Mouse (Mus musculus): Measurements from ENCODE around the gene Ybx2. TPM values are rescaled to one million over a fixed set of nuclear protein-coding genes. Genes with fewer than 3 reads are reported as not detected.
"Not testable (repeated sequence)": the region's sequence is repeated elsewhere in the genome, so short reads cannot be mapped to it uniquely, and the experiment has no call there.

Gene Ybx2
- polyA plus RNA-seq, 1 experiment from 2014 or later: 0.20 TPM

DNA sequence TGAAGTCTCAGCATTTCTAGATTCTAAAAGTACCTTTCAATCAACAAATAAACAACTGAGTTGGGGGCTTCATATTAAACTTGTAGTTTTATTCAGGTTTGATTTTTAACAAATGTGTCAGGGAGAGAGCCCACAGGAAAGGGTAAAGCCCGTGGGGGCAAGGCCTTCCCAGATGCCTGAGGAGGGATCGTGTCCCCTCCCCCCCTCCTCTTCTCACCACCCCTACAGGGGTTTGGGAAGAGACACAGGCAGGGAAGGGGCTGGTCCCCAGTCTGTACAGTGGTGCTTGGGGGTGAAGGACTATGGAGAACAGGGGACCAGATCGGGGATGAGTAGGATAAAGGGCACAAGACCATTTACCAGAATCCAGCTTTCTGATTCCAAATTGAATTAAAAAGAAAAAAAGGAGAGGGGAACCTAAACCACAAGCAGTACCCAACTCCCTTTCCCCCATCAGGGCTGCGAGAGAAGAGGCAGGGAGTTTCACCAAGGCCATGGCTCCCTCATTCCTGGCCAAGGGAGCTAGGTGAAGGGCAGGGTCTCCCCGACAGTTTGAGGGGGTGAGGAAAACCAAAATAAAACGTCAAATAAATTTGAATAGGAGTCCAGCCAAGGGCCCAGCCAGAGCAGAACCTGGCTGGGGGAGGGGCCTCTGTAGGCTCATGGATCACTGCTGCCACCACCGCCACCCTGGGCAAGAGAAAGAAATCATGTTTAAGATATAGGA lies 18.8 kb upstream of the Ybx2 start:
- Histone ChIP-seq H3K4me3 (peak overlapping the region; percentile 86), H3K27ac (peak overlapping the region; percentile 99), H3K9ac (peak overlapping the region; percentile 100), H3K4me2 (peak overlapping the region; percentile 92), H3K36me3 (peaks cover 72% of the 10 kb centered on the region), H3K4me1 (peaks cover 62% of the 10 kb centered on the region)
- H3K9me3 ChIP-seq (replicated peaks); H3K27me3 ChIP-seq (replicated peaks); ATAC-seq: not testable (repeated sequence)
- WGBS (ENCODE audit: insufficient replicate concordance): 35% methylated on average over 7 of the region's 7 CpGs

DNA sequence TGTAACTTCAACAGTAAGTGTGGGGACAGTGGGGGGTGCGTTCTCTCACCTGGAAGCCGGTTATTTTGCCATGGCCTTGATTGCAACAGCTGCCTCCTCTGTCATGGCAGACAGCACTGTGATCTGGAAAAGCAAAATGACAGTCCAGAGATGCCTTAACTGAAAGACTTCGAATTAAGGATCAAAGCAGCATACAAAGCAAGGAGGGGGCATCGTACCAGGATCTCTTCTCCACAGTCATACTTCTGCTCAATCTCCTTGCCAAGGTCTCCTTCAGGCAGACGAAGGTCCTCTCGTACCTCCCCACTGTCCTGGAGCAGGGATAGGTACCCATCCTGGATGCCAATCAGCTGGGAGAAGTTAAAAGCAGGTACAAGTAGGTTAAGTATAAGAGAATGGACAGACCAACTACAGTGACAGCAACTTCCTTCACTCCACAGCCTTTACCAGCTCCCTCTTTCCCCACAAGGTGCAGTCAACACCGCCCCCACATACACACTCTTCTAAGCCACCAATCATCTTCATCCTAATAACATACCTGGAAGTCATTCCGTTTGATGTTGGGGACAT lies 18.1 kb upstream of the Ybx2 start:
- H3K9me3 ChIP-seq (replicated peaks): no peaks in the 10 kb centered on the region
- H3K4me1 ChIP-seq: peaks cover 67% of the 10 kb centered on the region
- H3K36me3 ChIP-seq: peaks cover 66% of the 10 kb centered on the region
- no peak for ATAC-seq
- H3K9ac ChIP-seq: peak overlapping the region; percentile 100
- 66% methylated on average over 8 of the region's 8 CpGs for WGBS (ENCODE audit: insufficient replicate concordance)
- H3K27ac ChIP-seq: peak overlapping the region; percentile 99
- H3K4me2 ChIP-seq: peak overlapping the region; percentile 92
- no peaks in the 10 kb centered on the region for H3K27me3 ChIP-seq (replicated peaks)
- H3K4me3 ChIP-seq: peak overlapping the region; percentile 86

DNA sequence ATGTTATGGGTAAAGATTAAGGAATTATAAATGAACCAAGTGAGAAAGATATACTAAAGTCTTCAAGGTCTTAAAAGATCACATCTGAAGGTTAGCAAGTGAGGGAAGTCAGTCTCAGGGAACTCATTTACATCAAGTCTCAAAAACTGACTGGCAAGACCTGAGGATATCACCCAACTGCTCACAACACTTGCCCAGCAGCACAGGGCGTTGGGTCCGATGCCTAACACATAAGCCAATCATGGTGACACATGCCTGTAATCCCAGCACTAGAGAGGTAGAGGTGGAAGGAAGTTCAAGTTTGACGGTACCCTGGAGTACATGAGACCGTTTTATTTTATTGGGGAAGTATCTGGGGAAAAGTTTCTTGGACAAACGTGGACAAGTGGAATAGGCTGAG lies 17.5 kb upstream of the Ybx2 start:
- no peak for ATAC-seq
- Histone ChIP-seq H3K9me3 (replicated peaks) (no peaks in the 10 kb centered on the region), H3K4me1 (peaks cover 67% of the 10 kb centered on the region), H3K4me2 (peak overlapping the region; percentile 92), H3K27me3 (replicated peaks) (no peaks in the 10 kb centered on the region), H3K27ac (peak overlapping the region; percentile 99), H3K9ac (peak overlapping the region; percentile 100), H3K4me3 (peak overlapping the region; percentile 86), H3K36me3 (peaks cover 59% of the 10 kb centered on the region)
- 68% methylated on average over 5 of the region's 5 CpGs for WGBS (ENCODE audit: insufficient replicate concordance)

DNA sequence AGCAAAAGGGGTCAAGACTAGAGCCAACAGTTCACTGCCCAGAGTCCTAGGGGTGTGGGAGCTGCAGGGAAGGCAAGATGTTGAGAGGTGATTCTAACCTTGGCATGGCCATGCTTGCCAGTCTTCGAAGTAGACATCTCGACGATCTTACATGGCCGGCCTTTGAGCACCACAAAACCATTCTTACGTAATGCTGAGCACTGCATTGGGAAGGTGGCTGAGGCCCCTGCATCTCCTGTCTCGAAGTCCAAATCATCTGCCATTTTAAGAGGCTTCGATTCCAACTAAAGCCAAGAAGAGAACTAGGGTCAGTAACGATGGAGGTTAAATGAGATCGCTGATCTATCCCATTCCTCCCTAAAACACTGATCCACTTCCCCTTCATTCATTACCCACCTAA lies 16.5 kb upstream of the Ybx2 start:
- Histone ChIP-seq H3K27ac (peak overlapping the region; percentile 99), H3K4me1 (peaks cover 71% of the 10 kb centered on the region), H3K27me3 (replicated peaks) (no peaks in the 10 kb centered on the region), H3K9ac (peak overlapping the region; percentile 100), H3K4me3 (peak overlapping the region; percentile 86), H3K9me3 (replicated peaks) (no peaks in the 10 kb centered on the region), H3K4me2 (peak overlapping the region; percentile 92), H3K36me3 (peaks cover 56% of the 10 kb centered on the region)
- ATAC-seq: no peak
- 51% methylated on average over 9 of the region's 9 CpGs for WGBS (ENCODE audit: insufficient replicate concordance)

DNA sequence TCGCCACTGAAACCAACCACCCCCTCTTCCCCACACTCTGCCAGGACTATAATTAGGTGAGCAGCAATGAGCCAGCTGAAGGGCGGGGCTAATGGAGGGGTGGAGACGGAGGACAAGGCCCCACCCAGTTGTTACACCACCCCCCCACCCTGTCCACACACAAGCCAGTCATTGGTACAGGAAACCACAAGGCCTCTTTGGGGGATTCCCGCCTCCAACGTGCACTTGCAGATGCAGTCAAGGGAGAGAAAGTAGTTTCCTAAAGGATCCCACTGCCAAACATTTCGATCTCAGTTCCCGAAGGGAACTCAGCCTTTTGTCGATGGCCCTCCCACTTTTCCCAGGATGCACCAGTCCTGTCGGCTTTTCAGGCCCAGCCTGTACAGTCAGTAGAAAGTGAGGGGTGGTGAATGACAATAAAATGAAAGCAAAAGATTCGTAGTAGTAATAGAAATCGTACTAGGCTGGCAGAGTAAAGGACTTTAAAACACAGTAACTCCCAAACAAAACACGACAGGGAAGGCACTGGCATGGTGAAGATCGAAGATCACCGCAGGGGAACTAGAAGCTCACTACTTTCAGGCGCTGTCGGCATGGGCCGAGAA lies 15.8 kb upstream of the Ybx2 start:
- no peaks in the 10 kb centered on the region for H3K27me3 ChIP-seq (replicated peaks)
- peak overlapping the region; percentile 86 for H3K4me3 ChIP-seq
- peak; percentile 58 for ATAC-seq
- no peaks in the 10 kb centered on the region for H3K9me3 ChIP-seq (replicated peaks)
- H3K4me2 ChIP-seq: peak overlapping the region; percentile 92
- H3K9ac ChIP-seq: peak overlapping the region; percentile 100
- peaks cover 74% of the 10 kb centered on the region for H3K4me1 ChIP-seq
- H3K27ac ChIP-seq: peak overlapping the region; percentile 99
- H3K36me3 ChIP-seq: peaks cover 52% of the 10 kb centered on the region
- WGBS (ENCODE audit: insufficient replicate concordance): under 1% methylated on average over 17 of the region's 17 CpGs

DNA sequence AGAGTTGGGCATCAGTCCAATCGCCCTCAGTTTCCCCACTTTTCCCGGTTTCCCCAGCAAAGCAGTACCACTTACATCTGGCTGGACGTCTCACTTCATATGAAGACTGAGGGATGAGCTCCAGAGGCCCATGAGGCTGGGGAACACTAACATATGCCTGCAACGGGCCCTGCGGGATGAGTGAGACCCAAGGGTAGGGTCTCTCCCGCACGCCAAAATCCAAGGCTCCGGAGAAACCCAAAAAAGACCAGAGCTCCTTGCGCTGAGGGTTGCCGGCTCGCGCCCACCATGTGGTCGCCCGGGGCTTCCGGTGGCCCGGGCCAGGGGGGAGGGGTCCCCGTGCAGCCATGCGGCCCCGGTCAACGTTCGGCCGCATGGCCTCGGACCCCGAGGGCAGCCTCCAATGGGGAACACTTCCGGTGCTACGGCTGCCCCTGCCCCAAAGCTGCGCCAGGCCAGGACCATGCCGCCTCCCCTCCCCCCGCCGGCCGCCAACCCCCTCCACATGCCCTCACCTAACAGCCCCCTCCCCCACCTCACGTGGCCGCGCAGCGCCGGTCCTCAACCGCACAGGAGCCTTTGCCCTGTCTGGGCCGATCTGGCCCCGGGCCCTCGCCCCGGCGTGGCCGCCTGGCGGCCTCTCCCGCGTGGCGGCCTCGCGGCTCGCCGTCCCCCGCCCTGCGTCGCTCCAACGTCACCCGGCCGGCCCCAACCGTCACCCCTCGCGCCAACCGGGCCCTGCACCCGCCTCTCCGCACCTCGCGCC lies 15.1 kb upstream of the Ybx2 start:
- Histone ChIP-seq H3K27me3 (replicated peaks) (no peaks in the 10 kb centered on the region), H3K9me3 (replicated peaks) (no peaks in the 10 kb centered on the region), H3K9ac (peak overlapping the region; percentile 100), H3K4me1 (peaks cover 68% of the 10 kb centered on the region), H3K4me2 (peak overlapping the region; percentile 92), H3K4me3 (peak overlapping the region; percentile 86), H3K36me3 (peaks cover 45% of the 10 kb centered on the region), H3K27ac (peak overlapping the region; percentile 99)
- 0 out of 2 replicates have a peak, but pooled peaks have one; percentile 1 for ATAC-seq
- WGBS (ENCODE audit: insufficient replicate concordance): under 1% methylated on average over 46 of the region's 65 CpGs

DNA sequence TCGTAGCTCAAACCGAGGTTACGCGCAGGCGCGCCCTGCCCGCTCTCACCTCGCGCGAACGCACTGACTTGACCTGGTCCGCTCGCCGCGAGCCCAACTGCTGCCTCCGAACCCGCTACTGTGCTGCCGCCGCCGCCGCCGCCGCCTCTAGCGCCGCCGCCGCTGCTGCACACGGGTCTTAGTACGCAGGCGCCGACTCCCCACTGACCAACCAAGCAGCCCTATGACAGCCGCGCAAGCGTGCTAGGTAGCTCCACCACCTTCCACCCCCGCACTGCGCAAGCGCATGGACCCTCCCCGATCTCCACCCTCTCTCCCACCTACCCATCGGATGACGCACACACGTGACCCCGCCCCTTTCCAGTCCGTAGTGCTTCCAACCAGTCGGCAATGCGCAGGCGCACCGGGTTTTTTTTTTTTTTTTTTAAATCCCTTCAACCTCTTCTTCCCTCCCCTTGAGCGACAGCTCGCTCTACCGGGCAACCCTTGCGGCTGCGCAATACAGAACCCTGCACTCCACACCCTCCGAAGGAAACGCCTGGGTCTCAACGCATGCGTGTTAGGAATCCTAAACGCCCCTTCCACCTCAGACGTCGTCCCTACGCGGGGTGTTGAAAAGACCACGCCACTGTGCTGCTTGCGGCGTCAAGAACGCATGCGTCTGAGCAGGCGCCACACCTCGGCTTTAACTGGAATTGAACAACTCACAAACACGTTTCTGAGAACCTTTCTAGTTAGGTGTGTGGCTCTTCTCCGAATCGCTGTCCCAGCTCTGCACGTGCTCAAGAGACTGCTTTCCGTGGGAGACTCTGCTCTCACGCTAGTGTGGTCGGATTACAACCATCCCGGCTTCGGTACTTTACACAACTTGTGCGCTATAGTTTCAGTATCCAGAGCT lies 14.2 kb upstream of the Ybx2 start, which contains the start of gene Eif5a:
Gene Eif5a, minus strand, starts transcription at position 845 of the 898 bp plus-strand sequence.
- Histone ChIP-seq H3K27ac (peak within 1 kb of the TSS; percentile 99), H3K9me3 (replicated peaks) (no peaks in the 10 kb centered on the region), H3K4me1 (peaks cover 58% of the 10 kb centered on the region), H3K36me3 (peaks cover 36% of the 10 kb centered on the region), H3K9ac (peak within 1 kb of the TSS; percentile 100), H3K4me2 (peak within 1 kb of the TSS; percentile 92), H3K4me3 (peak within 1 kb of the TSS; percentile 86), H3K27me3 (replicated peaks) (no peaks in the 10 kb centered on the region)
- under 1% methylated on average over 78 of the region's 78 CpGs for WGBS (ENCODE audit: insufficient replicate concordance)
- ATAC-seq: peak; percentile 91

DNA sequence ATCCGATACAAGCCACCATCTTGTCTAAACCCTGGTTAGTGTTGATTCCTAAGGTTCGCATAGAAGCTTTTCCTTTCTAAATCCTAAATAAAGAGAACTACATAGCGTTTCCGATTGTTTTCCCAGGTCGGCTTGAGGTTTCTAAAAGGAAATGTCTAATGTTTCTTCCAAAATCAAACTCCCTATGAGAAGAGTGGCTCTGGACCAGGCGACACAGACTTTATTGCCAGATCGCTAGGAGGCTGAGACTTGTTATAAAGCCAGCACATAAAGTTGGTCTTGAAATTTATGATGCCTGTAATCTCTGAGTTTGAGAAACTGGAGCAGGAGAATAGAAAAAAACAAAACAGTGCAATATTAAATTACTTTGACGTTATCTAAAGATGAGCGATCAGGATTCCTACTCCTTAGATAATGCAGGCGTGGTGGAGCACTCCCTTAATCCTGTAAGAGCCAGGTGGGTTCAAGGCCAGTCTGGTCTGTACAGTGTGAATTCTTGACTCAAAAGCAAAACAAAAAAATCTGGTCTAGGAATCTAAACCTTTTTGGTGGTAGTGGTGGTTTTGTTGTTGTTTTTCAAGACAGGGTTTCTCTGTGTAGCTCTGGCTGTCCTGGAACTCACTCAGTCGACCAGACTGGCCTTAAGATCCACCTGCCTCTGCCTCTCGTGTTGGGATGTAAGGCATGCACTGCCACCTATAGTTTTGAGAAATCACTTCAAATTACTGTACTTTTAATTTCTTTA lies 13.4 kb upstream of the Ybx2 start:
- WGBS (ENCODE audit: insufficient replicate concordance): 1% methylated on average over 12 of the region's 12 CpGs

DNA sequence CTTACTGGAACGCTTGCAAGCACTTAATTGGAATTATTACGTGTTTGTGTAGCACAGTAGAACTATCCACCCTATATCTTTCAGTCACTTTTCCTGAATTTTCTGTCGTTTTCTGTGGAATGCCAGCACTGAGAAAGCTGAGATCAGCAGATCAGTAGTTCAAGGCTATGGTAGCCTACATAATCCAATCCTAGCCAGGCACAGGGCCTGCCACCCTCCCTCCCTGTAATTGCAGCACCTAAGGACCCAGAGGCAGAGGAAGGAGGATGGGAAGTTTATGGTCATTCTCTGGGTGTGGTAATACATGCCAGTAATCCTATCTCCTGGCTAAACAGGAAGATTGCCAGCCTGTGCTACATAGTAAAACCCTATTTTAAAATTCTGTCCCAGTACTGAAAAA lies 12.8 kb upstream of the Ybx2 start:
- 65% methylated on average over 3 of the region's 3 CpGs for WGBS (ENCODE audit: insufficient replicate concordance)
- H3K4me2 ChIP-seq: peak overlapping the region; percentile 78
- H3K9ac ChIP-seq: peak overlapping the region; percentile 79
- peak overlapping the region; percentile 86 for H3K4me3 ChIP-seq
- H3K4me1 ChIP-seq: peaks cover 44% of the 10 kb centered on the region
- H3K9me3 ChIP-seq (replicated peaks): no peaks in the 10 kb centered on the region
- peaks cover 21% of the 10 kb centered on the region for H3K36me3 ChIP-seq
- H3K27me3 ChIP-seq (replicated peaks): no peaks in the 10 kb centered on the region
- ATAC-seq: no peak
- peak overlapping the region; percentile 99 for H3K27ac ChIP-seq

More for the DNA sequence above, 13.4 kb upstream of the Ybx2 start:
- Histone ChIP-seq H3K4me1 (peaks cover 50% of the 10 kb centered on the region), H3K9me3 (replicated peaks) (no peaks in the 10 kb centered on the region), H3K36me3 (peaks cover 27% of the 10 kb centered on the region), H3K27ac (peak overlapping the region; percentile 99), H3K9ac (peak overlapping the region; percentile 79), H3K4me3 (peak overlapping the region; percentile 86), H3K4me2 (peak overlapping the region; percentile 78), H3K27me3 (replicated peaks) (no peaks in the 10 kb centered on the region)
- no peak for ATAC-seq

DNA sequence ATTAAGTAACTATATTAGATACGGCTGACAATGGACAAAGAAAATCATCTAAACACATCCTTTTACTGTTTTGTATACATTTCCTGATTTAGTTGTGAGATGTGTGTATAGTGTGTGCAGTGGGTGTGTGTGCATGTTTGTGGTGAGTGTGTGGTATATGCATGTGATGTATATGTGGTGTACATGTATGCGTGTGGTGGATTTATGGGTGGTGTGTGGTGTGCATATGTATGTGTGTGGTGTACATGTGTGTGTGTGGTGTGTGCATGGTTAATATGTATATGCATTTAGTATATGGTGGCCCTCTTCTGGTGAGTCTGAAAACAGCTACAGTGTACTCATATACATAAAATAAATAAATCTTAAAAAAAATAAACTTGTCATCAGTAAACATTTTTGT lies 8.1 kb upstream of the Ybx2 start:
- no peak for ATAC-seq
- H3K27me3 ChIP-seq (replicated peaks): no peaks in the 10 kb centered on the region
- H3K9me3 ChIP-seq (replicated peaks): no peaks in the 10 kb centered on the region
- 90% methylated on average over 2 of the region's 2 CpGs for WGBS (ENCODE audit: insufficient replicate concordance)
- H3K9ac ChIP-seq: no peak overlapping the region
- no peak overlapping the region for H3K4me2 ChIP-seq
- peaks cover 27% of the 10 kb centered on the region for H3K4me1 ChIP-seq
- no peak overlapping the region for H3K27ac ChIP-seq
- H3K4me3 ChIP-seq: no peak overlapping the region
- no peaks in the 10 kb centered on the region for H3K36me3 ChIP-seq

Measured in liver, embryonic 12.5 days (tissue).